Mouse (Mus musculus): ENCODE data around the gene Tulp1.
A peak's percentile ranks its signal among the peaks of the same experiment; 100 is the strongest.

Gene Tulp1

GRCm38 (mm10) chr17:28312232-28313211 is 52.5 kb downstream of the Tulp1 start:
- peak; percentile 65 to 69 for DNase-seq

DNA sequence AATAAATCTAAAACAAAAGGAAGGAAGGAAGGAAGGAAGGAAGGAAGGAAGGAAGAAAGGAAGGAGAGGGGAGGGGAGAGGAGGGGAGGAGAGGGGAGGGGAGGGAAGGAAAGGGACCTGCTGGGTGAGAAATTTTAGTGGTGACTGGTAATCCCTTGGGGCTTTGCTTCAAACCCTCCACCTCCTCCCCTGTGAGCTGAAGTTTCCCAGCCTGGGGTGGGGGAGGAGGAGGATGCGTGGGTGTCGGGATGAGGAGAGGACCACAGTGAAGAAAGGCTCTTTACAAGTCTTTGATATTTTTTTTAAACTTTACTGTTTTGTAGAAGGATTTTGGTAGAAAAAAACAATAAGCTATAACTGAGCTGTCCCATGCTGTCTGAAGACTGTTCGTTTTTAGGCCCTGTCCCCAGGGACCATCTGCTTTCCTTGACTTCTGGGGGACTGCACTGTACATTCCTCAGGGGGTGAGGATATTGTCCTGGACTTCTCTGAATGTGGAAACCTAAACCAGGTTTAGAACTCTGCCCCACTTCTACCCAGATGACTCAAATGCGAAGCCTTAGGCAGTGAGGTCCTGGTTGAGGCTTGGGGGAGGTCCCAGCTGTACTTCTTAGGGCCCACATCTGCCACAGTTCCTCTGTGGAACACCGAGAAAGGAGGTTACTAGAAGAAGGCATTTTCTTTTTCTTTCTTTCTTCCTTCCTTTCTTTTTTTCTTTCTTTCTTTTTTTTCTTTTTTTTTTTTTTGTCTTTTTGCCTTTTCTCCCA is 53.5 kb downstream of the Tulp1 start:
- DNase-seq = no peak

- no peak for DNase-seq
Measured at GRCm38 (mm10) chr17:28310831-28311230, 54.2 kb downstream of the Tulp1 start.

DNA sequence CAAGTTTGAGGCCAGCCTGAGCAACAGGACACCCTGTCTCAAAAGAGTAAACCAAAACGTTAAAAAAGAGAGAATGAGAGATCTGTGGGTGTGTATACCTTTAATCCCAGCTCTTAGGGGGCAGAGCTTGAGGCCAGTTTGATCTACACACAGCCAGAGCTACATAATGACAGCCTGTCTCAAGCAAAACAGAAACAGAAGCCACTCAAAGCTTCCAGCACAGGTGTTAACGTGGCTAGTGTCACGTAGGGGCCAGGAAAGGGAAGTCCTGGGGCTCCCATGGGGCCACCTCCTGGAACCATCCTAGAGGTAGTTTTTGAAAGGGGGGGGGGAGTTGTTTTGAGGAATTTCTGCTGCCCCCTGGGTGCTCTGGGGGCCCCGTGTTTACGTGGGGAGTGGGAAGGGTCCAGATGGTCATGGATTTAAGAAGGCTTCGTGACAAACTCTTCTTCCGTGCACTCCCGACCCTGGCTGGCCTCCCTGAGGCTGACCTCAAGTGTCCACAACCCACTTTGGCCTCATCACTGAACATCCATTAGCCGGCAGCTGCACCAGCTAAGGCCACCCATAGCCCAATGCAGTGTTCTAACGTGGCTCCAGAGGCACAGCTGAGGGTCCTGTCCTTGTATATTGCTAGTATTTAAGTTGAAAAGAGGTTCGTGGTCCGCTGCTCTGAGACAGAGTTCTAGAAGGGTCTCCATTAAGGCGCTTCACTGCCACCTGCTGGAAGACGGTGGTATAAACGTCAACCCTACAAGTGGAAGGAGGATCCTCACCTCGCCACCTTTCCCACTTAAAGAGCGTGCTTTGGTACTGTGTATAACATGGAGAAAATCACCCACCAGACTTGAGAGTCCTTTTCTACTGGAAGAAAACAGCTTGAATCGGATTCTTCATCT is 56.5 kb downstream of the Tulp1 start:
- DNase-seq = peak; percentile 89

GRCm38 (mm10) chr17:28305172-28305571 is 59.9 kb downstream of the Tulp1 start:
- no peak for DNase-seq
